Mouse (Mus musculus) G1E (cell line): ENCODE measurements at regions not wholly inside any gene's neighbourhood (a gene's known extent, or its start where the extent isn't known, plus 50 kb on each side); places are given as distances from the start of the nearest gene placed in this dataset.

Experiments used
- CTCF ChIP-seq: IDR thresholded peaks from 2 replicates; pipeline ENCODE4 v1.5.1; 2012; ENCODE audit warnings: low read depth, low read length, inconsistent platforms, mixed read lengths
- GATA1 ChIP-seq: IDR thresholded peaks from 2 replicates; pipeline ENCODE4 v1.6.1; 2012; ENCODE audit warnings: borderline replicate concordance, low read length, inconsistent platforms, mixed read lengths
- GATA2 ChIP-seq: IDR thresholded peaks from 2 replicates; pipeline ENCODE4 v1.6.1; 2012; ENCODE audit warnings: low read depth, low read length, inconsistent platforms, borderline replicate concordance
- POLR2AphosphoS5 ChIP-seq: IDR thresholded peaks from 2 replicates; pipeline ENCODE4 v1.6.1; 2012; ENCODE audit warnings: low read depth, low read length, inconsistent platforms; ENCODE audit not compliant: insufficient replicate concordance
- TAL1 ChIP-seq: conservative IDR thresholded peaks from 2 replicates; pipeline ENCODE4 v1.6.1; 2012; ENCODE audit warnings: low read depth, low read length, inconsistent platforms, mixed read lengths

GRCm38 (mm10) chr9:113528586-113528985, 179.5 kb downstream of the Pdcd6ip start:
- TF ChIP-seq CTCF (no peak), POLR2AphosphoS5 (no peak), GATA1 (no peak), GATA2 (no peak), TAL1 (no peak)
